Mouse (Mus musculus) lung, adult 2 months (tissue): ENCODE results near the gene Tnmd.

ENCODE experiments used
- CTCF ChIP-seq: fragments of 200-500 bp; IDR thresholded peaks from 2 replicates; pipeline ENCODE4 v1.5.1; 2011; ENCODE audit warnings: mild to moderate bottlenecking, low read length, control low read depth; ENCODE audit not compliant: insufficient read depth
- POLR2A ChIP-seq: fragments of 200-500 bp; IDR thresholded peaks from 2 replicates; pipeline ENCODE4 v1.6.1; 2011; ENCODE audit warnings: low read depth, mild to moderate bottlenecking, control low read depth, low read length, borderline replicate concordance; ENCODE audit errors: extremely low read depth

DNA sequence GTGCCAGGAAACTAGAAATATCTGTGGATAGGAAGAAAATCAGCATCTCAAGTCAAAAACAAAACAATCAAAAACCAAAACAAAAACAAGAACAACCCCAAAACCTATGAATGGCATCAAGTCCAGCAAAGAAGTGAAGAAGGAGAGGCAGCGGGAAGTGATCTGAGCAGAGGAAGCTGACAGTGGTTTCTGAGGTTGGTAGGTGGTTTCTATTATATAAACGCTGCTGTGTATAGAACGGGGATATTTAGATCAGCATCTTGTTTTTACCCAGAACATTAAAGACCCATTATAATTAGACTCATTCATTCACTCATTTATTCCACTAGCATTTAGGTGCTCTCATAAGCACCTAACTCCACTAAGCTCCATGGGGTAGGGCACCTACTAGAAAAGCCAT is 36.5 kb downstream of the Tnmd start:
- TF ChIP-seq CTCF (no peak), POLR2A (no peak)
